Mouse (Mus musculus) CH12.LX (cell line): ENCODE results near the gene Hpcal4. TPM values are rescaled to one million over a fixed set of nuclear protein-coding genes. Genes with fewer than 3 reads are reported as not detected.

Source experiments
- DNase-seq: peaks from one replicate; pipeline ENCODE4 v3.0.0-alpha.2; 2013; ENCODE audit errors: extremely low read depth
- H3K27ac ChIP-seq: 2 replicates; pipeline ENCODE4 v1.5.1; 2012; ENCODE audit warnings: low read depth, mild to moderate bottlenecking, control low read depth, moderate library complexity; ENCODE audit not compliant: insufficient read depth
- H3K27me3 ChIP-seq: replicated peaks from 2 replicates; pipeline ENCODE3; 2012; ENCODE audit warnings: inconsistent platforms
- H3K36me3 ChIP-seq, 2 experiments: replicated peaks in 1 of 2; 2 replicates each; pipeline versions ENCODE3 to v1.6.1; 2012; ENCODE audit warnings: inconsistent platforms in 1 of 2, low read length in 1 of 2, mild to moderate bottlenecking in 1 of 2, mixed read lengths in 1 of 2, moderate library complexity in 1 of 2; ENCODE audit not compliant: control insufficient read depth in 1 of 2, insufficient read depth in 1 of 2
- H3K4me1 ChIP-seq, 2 experiments: 2 replicates each; pipeline ENCODE4 v1.6.1; 2012; ENCODE audit warnings: inconsistent platforms in 1 of 2, moderate library complexity in 1 of 2; ENCODE audit not compliant: insufficient read depth in 2 of 2, control insufficient read depth in 1 of 2
- H3K4me2 ChIP-seq: 2 replicates; pipeline ENCODE4 v1.6.1; 2012; ENCODE audit warnings: low read depth, mild to moderate bottlenecking, control low read depth; ENCODE audit not compliant: poor library complexity, insufficient read depth, severe bottlenecking
- H3K4me3 ChIP-seq, 3 experiments: fragments of 150-350 bp in 1 of 3; sonication (generic) in 1 of 3; replicated peaks in 1 of 3; 2 replicates each; pipeline versions ENCODE3 to v1.5.1; 2011 to 2012; ENCODE audit warnings: low read depth in 2 of 3, low read length in 2 of 3, mild to moderate bottlenecking in 2 of 3, moderate library complexity in 2 of 3, control low read depth in 1 of 3, improper control_type of control experiment in 1 of 3, inconsistent platforms in 1 of 3, mixed read lengths in 1 of 3; ENCODE audit not compliant: poor library complexity in 1 of 3
- H3K79me2 ChIP-seq: replicated peaks from 2 replicates; pipeline ENCODE4 v1.6.1; 2012; ENCODE audit warnings: mild to moderate bottlenecking, moderate library complexity; ENCODE audit not compliant: control insufficient read depth, poor library complexity, insufficient read depth, severe bottlenecking; ENCODE audit errors: extremely low read depth
- H3K9ac ChIP-seq: 2 replicates; pipeline ENCODE4 v1.6.1; 2012; ENCODE audit warnings: low read depth, mild to moderate bottlenecking, control low read depth, moderate library complexity; ENCODE audit not compliant: insufficient read depth
- H3K9me3 ChIP-seq: replicated peaks from 2 replicates; pipeline ENCODE3; 2012; ENCODE audit warnings: low read length, inconsistent platforms, mixed read lengths
- BHLHE40 ChIP-seq: IDR thresholded peaks from 2 replicates; pipeline ENCODE4 v1.6.1; 2011; ENCODE audit warnings: mild to moderate bottlenecking, low read depth, low read length, improper control_type of control experiment
- CTCF ChIP-seq, 2 experiments: IDR thresholded peaks in 1 of 2; conservative IDR thresholded peaks in 1 of 2; 2 replicates each; pipeline ENCODE4 v1.5.1; 2011 to 2012; ENCODE audit warnings: low read depth in 2 of 2, low read length in 2 of 2, improper control_type of control experiment in 1 of 2, inconsistent platforms in 1 of 2, mild to moderate bottlenecking in 1 of 2, moderate library complexity in 1 of 2
- E2F4 ChIP-seq: IDR thresholded peaks from 2 replicates; pipeline ENCODE4 v1.6.1; 2011; ENCODE audit warnings: low read depth, low read length, improper control_type of control experiment; ENCODE audit not compliant: insufficient replicate concordance
- ELF1 ChIP-seq: IDR thresholded peaks from 2 replicates; pipeline ENCODE4 v1.6.1; 2014; ENCODE audit warnings: low read depth, mild to moderate bottlenecking, inconsistent platforms, low read length, improper control_type of control experiment
- EP300 ChIP-seq: IDR thresholded peaks from 2 replicates; pipeline ENCODE4 v1.6.1; 2011; ENCODE audit warnings: low read length, improper control_type of control experiment
- ETS1 ChIP-seq: conservative IDR thresholded peaks from 2 replicates; pipeline ENCODE4 v1.6.1; 2012; ENCODE audit warnings: low read depth, mild to moderate bottlenecking, inconsistent platforms, low read length, improper control_type of control experiment, moderate library complexity
- GABPA ChIP-seq: IDR thresholded peaks from 2 replicates; pipeline ENCODE4 v1.6.1; 2012; ENCODE audit warnings: low read depth, low read length, improper control_type of control experiment, inconsistent platforms; ENCODE audit not compliant: insufficient replicate concordance
- IRF4 ChIP-seq: IDR thresholded peaks from 2 replicates; pipeline ENCODE4 v1.6.1; 2014; ENCODE audit warnings: low read depth, mild to moderate bottlenecking, inconsistent platforms, low read length, improper control_type of control experiment
- JUN ChIP-seq: IDR thresholded peaks from 2 replicates; pipeline ENCODE4 v1.6.1; 2011; ENCODE audit warnings: low read depth, mild to moderate bottlenecking, low read length, improper control_type of control experiment, moderate library complexity; ENCODE audit not compliant: insufficient read depth
- JUND ChIP-seq: conservative IDR thresholded peaks from 2 replicates; pipeline ENCODE4 v1.6.1; 2011; ENCODE audit warnings: low read depth, low read length, improper control_type of control experiment
- KAT2A ChIP-seq: IDR thresholded peaks from 2 replicates; pipeline ENCODE4 v1.6.1; 2012; ENCODE audit warnings: low read length, improper control_type of control experiment, inconsistent platforms; ENCODE audit not compliant: insufficient replicate concordance
- MAFK ChIP-seq: IDR thresholded peaks from 2 replicates; pipeline ENCODE4 v1.6.1; 2011; ENCODE audit warnings: low read length, improper control_type of control experiment; ENCODE audit not compliant: insufficient replicate concordance
- MAX ChIP-seq: IDR thresholded peaks from 2 replicates; pipeline ENCODE4 v1.6.1; 2011; ENCODE audit warnings: low read length, improper control_type of control experiment
- MAZ ChIP-seq: IDR thresholded peaks from 2 replicates; pipeline ENCODE4 v1.6.1; 2012; ENCODE audit warnings: low read depth, mild to moderate bottlenecking, inconsistent platforms, low read length, improper control_type of control experiment, moderate library complexity
- MEF2A ChIP-seq: IDR thresholded peaks from 2 replicates; pipeline ENCODE4 v1.6.1; 2014; ENCODE audit warnings: low read depth, mild to moderate bottlenecking, inconsistent platforms, low read length, improper control_type of control experiment, borderline replicate concordance
- MXI1 ChIP-seq: IDR thresholded peaks from 2 replicates; pipeline ENCODE4 v1.6.1; 2011; ENCODE audit warnings: mild to moderate bottlenecking, low read depth, low read length, improper control_type of control experiment
- MYC ChIP-seq: IDR thresholded peaks from 2 replicates; pipeline ENCODE4 v1.6.1; 2011; ENCODE audit warnings: low read depth, mild to moderate bottlenecking, improper control_type of control experiment, low read length
- NRF1 ChIP-seq: IDR thresholded peaks from 2 replicates; pipeline ENCODE4 v1.6.1; 2014; ENCODE audit warnings: low read depth, mild to moderate bottlenecking, inconsistent platforms, low read length, improper control_type of control experiment, moderate library complexity
- POLR2AphosphoS2 ChIP-seq: IDR thresholded peaks from 2 replicates; pipeline ENCODE4 v1.6.1; 2011; ENCODE audit warnings: low read depth, low read length, improper control_type of control experiment
- RAD21 ChIP-seq: IDR thresholded peaks from 2 replicates; pipeline ENCODE4 v1.6.1; 2011; ENCODE audit warnings: low read depth, mild to moderate bottlenecking, low read length, improper control_type of control experiment, moderate library complexity
- RCOR1 ChIP-seq: conservative IDR thresholded peaks from 2 replicates; pipeline ENCODE4 v1.6.1; 2012; ENCODE audit warnings: low read depth, mild to moderate bottlenecking, inconsistent platforms, low read length, improper control_type of control experiment
- SIN3A ChIP-seq: IDR thresholded peaks from 2 replicates; pipeline ENCODE4 v1.6.1; 2012; ENCODE audit warnings: low read length, improper control_type of control experiment, inconsistent platforms
- SMC3 ChIP-seq: IDR thresholded peaks from 2 replicates; pipeline ENCODE4 v1.6.1; 2011; ENCODE audit warnings: low read depth, low read length, improper control_type of control experiment
- TBP ChIP-seq: conservative IDR thresholded peaks from 2 replicates; pipeline ENCODE4 v1.6.1; 2011; ENCODE audit warnings: low read depth, low read length, improper control_type of control experiment
- UBTF ChIP-seq: IDR thresholded peaks from 2 replicates; pipeline ENCODE4 v1.6.1; 2012; ENCODE audit warnings: low read depth, mild to moderate bottlenecking, inconsistent platforms, low read length, improper control_type of control experiment, moderate library complexity
- USF1 ChIP-seq: IDR thresholded peaks from 2 replicates; pipeline ENCODE4 v1.6.1; 2014; ENCODE audit warnings: low read depth, mild to moderate bottlenecking, inconsistent platforms, low read length, improper control_type of control experiment
- USF2 ChIP-seq: conservative IDR thresholded peaks from 2 replicates; pipeline ENCODE4 v1.6.1; 2011; ENCODE audit warnings: low read depth, low read length, improper control_type of control experiment
- ZC3H11A ChIP-seq: IDR thresholded peaks from 2 replicates; pipeline ENCODE4 v1.6.1; 2012; ENCODE audit warnings: low read depth, mild to moderate bottlenecking, inconsistent platforms, low read length, improper control_type of control experiment
- ZKSCAN1 ChIP-seq: IDR thresholded peaks from 2 replicates; pipeline ENCODE4 v1.6.1; 2012; ENCODE audit warnings: low read depth, inconsistent platforms, low read length, improper control_type of control experiment, borderline replicate concordance
- ZNF384 ChIP-seq: IDR thresholded peaks from 2 replicates; pipeline ENCODE4 v1.6.1; 2012; ENCODE audit warnings: low read depth, low read length, improper control_type of control experiment, inconsistent platforms
- dilution Hi-C: fragments of 300-500 bp; cut with MboI; formaldehyde crosslinking; loops from 2 replicates; pipeline ENCODE4 v1.14.3; 2020; ENCODE audit warnings: low sequenced_read_pairs; ENCODE audit not compliant: extremely low pct_unique_long_range_greater_than_20kb, extremely low pct_ligation_motif_present
- in situ Hi-C: fragments of 300-500 bp; cut with MboI; formaldehyde crosslinking; loops from 3 replicates; pipeline ENCODE4 v1.14.3; 2019; ENCODE audit warnings: low sequenced_read_pairs, low pct_ligation_motif_present, low pct_unique_long_range_greater_than_20kb, mixed read lengths
- polyA plus RNA-seq: library from polyadenylated mRNA; unstranded; fragments of >175 nt; gene quantifications from 2 replicates; pipeline ENCODE4 v1.2.1, GENCODE M21; 2012; ENCODE audit warnings: low read depth; ENCODE audit not compliant: insufficient read length
- total RNA-seq, 2 experiments: library from RNA; depleted of rRNA; stranded (reverse); fragments of 300-350 nt in 1 of 2; fragments of >200 nt in 1 of 2; gene quantifications; 2 replicates each; pipeline ENCODE4 v1.2.3; 2012 to 2014

Hpcal4 gene
- total and polyA plus RNA-seq, 3 experiments: not detected

GRCm38 (mm10) chr4:123155004-123155403, 28.0 kb upstream of the Hpcal4 start:
- Histone ChIP-seq H3K4me1 (no peaks in the 10 kb centered on the region), H3K36me3 (no peaks in the 10 kb centered on the region), H3K9ac (no peak overlapping the region), H3K9me3 (peaks cover 3% of the 10 kb centered on the region), H3K79me2 (no peaks in the 10 kb centered on the region), H3K4me3 (no peak overlapping the region), H3K27ac (no peak overlapping the region), H3K27me3 (peaks cover 67% of the 10 kb centered on the region), H3K4me2 (no peak overlapping the region)
- peak; percentile 52 to 82 for TF ChIP-seq CTCF (conservative IDR thresholded peaks at IDR 0.05 in 1 of 2, IDR thresholded peaks at IDR 0.05 in 1 of 2; ENCODE audit: low read depth in 2 of 2, low read length in 2 of 2)
- TF ChIP-seq SMC3: peak; percentile 57
- no peak for TF ChIP-seq KAT2A
- no peak for TF ChIP-seq USF1
- no peak for TF ChIP-seq ZKSCAN1
- no peak for TF ChIP-seq USF2
- TF ChIP-seq UBTF: no peak
- no peak for TF ChIP-seq MAZ
- TF ChIP-seq RAD21: peak; percentile 87
- TF ChIP-seq ZNF384: no peak
- TF ChIP-seq TBP: no peak
- TF ChIP-seq ETS1: no peak
- no peak for TF ChIP-seq JUND
- TF ChIP-seq RCOR1: no peak
- no peak for TF ChIP-seq IRF4
- no peak for TF ChIP-seq SIN3A
- TF ChIP-seq ZC3H11A: no peak
- no peak for TF ChIP-seq EP300
- TF ChIP-seq MXI1: no peak
- no peak for TF ChIP-seq MEF2A
- no peak for TF ChIP-seq MYC
- no peak for TF ChIP-seq MAFK
- TF ChIP-seq GABPA: no peak
- TF ChIP-seq POLR2AphosphoS2: no peak
- peak; percentile 43 for DNase-seq
- dilution Hi-C loops: no loop called here
- in situ Hi-C loops: loop anchor here (5.0 kb wide), 1 partner anchor 47 kb away; the partner anchor contains the start of gene Nt5c1a

DNA sequence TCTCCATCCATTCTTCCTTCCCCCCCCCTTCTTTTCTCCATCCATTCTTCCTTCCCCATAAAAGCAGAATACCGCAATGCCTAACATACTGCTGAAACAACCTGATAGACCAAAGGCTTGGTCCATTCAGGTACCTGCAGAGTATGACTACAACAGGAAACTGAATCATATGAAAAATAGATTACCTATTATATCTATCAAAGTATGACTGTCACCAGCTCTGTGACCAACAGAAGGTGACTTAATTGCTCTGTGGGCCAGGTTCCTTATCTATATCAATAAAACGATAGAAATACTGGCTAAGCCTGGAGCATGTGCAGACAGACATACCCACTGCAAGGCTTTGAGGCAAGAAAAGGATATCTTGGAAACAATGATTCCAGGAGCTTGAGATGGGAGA, 27.6 kb upstream of the Hpcal4 start:
- peaks cover 68% of the 10 kb centered on the region for H3K27me3 ChIP-seq
- peaks cover 3% of the 10 kb centered on the region for H3K9me3 ChIP-seq
- no peak overlapping the region for H3K4me2 ChIP-seq
- no peak overlapping the region for H3K4me3 ChIP-seq
- no peaks in the 10 kb centered on the region for H3K36me3 ChIP-seq
- no peak for DNase-seq
- H3K9ac ChIP-seq: no peak overlapping the region
- in situ Hi-C loops (loop anchor here (5.0 kb wide), 1 partner anchor 47 kb away; the partner anchor contains the start of gene Nt5c1a), dilution Hi-C loops (no loop called here)
- TF ChIP-seq BHLHE40 (no peak), NRF1 (no peak), MEF2A (no peak), JUN (no peak), EP300 (no peak), TBP (no peak), MAX (no peak), RCOR1 (no peak), E2F4 (no peak), ELF1 (no peak), KAT2A (no peak), RAD21 (no peak), ZKSCAN1 (no peak)
- no peaks in the 10 kb centered on the region for H3K4me1 ChIP-seq
- no peaks in the 10 kb centered on the region for H3K79me2 ChIP-seq
- no peak overlapping the region for H3K27ac ChIP-seq
